Mouse (Mus musculus) spleen, embryonic (tissue): ENCODE measurements around the gene 2310033P09Rik.
"Not testable (repeated sequence)": the region's sequence is repeated elsewhere in the genome, so short reads cannot be mapped to it uniquely, and the experiment has no call there.

Experiments
- CTCF ChIA-PET: fragments of 350-600 bp; sonication (Branson Sonifier 250); formaldehyde crosslinking; loops from one replicate; lab custom pipeline; 2022; lab: Charles Lee

Gene 2310033P09Rik

GRCm38 (mm10) chr11:59196230-59196629, 11.9 kb upstream of the 2310033P09Rik start:
- CTCF ChIA-PET: no interaction called here

- CTCF ChIA-PET: no interaction called here
These were observed 6.7 kb upstream of the 2310033P09Rik start for GRCm38 (mm10) chr11:59201216-59202002.

GRCm38 (mm10) chr11:59202081-59202995, 5.8 kb upstream of the 2310033P09Rik start, which contains the start of gene Mrpl55:
TSS of gene Mrpl55 (plus strand) at chr11:59202486.
- CTCF ChIA-PET: no interaction called here

DNA sequence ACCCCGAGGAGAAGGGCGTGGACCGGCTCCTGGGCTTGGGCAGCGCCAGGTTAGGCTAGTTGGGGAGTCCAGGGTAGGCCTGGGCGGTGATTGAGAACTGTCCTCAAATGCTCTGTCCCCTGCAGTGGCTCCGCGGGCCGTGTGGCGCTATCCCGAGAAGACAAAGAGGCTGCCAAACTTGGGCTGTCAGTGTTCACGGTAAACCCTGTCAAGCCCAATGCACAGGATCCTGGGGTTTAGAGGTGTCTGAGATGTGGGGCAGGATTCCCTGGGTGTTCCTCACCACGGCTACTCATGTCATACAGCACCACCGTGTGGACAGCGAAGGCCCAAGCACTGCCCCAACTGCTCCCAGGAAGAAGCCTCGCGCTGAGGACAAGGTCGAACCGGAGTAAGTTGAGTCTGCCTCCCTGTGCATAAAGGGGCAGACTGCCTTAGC, 901 bp downstream of the 2310033P09Rik start:
- CTCF ChIA-PET: interaction anchor here (1.6 kb wide), 1 partner anchor 15 kb away, joined by 5 read pairs; no protein-coding TSS in a partner anchor

DNA sequence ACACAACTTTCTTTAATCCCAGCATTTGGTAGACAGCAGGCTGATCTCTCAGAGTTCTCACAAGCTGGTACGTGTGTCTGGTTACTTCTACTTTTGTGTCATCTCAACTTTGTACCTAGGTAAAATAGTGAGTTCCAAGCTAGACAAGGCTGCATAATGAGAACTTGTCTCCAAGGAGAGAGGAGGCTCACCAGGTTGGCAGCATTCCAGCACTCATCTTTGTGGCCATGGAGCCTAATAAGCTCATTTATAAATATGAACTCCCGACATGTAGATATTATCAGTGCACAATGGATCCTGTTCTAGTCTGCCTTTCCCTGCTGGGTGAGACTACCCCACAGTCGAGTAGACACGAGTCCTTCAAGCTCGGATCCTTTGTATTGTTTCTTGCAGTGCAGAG, 1.5 kb downstream of the 2310033P09Rik start:
- CTCF ChIA-PET: interaction anchor here (0.8 to 1.6 kb wide), 2 partner anchors 10 to 15 kb away, joined by 3 to 5 read pairs; no protein-coding TSS in a partner anchor

GRCm38 (mm10) chr11:59210020-59210419, 1.9 kb downstream of the 2310033P09Rik start:
- CTCF ChIA-PET: interaction anchor here (0.8 to 1.6 kb wide), 2 partner anchors 9 to 14 kb away, joined by 3 to 5 read pairs; no protein-coding TSS in a partner anchor

DNA sequence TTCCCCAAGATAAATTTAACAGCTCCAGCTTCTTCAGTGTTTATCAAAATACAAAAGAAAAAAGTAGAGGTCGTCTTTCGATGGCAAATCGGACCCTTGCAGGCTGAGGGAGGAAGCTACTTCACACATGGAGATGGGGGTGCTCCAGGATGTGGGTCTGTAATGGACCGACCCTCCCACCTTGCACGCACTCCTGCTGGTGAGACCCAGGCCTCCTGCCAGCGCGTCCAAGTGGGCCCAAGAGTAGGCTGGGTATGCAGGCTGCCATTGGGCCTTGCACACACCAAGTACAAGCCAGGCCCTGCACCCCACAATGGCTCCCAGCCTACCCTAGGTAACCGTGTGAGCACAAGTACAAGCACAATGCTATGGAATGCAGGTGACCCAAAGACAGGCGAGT, 3.4 kb downstream of the 2310033P09Rik start:
- CTCF ChIA-PET: not testable (repeated sequence)

- CTCF ChIA-PET: not testable (repeated sequence)
These were observed 4.2 kb downstream of the 2310033P09Rik start for GRCm38 (mm10) chr11:59212320-59212719.

DNA sequence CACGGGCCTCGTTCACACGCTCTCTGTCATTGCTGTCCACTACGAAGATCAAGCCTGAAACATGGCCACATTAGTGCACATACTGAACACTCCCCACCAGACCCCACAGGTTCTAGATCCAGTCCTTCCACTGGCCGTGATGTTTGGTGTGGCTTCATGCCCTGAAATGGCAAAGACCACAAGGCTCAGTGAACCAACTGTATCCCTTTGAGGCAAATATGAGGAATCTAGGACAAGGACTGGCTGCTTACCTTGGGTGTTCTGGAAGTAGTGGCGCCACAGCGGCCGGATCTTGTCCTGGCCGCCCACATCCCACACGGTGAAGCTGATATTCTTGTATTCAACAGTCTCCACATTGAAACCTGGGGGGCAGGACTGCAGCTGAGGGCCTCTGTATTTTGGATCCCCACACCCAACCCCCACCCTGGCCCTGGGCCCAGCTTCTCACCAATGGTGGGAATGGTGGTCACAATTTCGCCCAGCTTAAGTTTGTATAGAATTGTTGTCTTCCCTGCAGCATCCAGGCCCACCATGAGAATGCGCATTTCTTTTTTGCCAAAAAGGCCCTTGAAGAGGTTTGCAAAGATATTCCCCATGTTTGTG, 4.9 kb downstream of the 2310033P09Rik start:
- CTCF ChIA-PET: no interaction called here

DNA sequence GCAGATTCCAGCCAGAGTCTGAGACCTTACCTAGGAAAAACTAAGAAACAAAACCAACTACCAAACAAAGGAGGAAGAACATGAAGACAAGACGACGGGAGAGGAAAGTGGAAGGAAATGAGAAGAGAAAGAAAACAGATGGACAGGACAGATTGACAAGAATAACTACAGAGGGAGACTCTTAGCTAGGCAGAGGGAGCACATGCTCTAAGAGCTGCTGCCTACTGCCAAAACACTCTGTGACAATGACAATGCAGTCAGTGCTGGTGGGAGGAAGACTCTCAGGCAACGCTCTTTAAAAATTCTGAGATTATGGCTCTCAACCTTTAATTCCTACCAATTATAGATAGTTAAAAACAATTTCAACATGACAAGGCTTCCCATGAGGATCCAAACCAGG, 8.8 kb downstream of the 2310033P09Rik start:
- CTCF ChIA-PET: interaction anchor here (1.8 kb wide), 1 partner anchor 52 kb away, joined by 4 read pairs; no protein-coding TSS in a partner anchor

GRCm38 (mm10) chr11:59218389-59218998, 10.4 kb downstream of the 2310033P09Rik start:
- CTCF ChIA-PET: interaction anchor here (1.4 kb wide), 1 partner anchor 9 kb away, joined by 3 read pairs; no protein-coding TSS in a partner anchor

GRCm38 (mm10) chr11:59219064-59219463, 10.9 kb downstream of the 2310033P09Rik start:
- CTCF ChIA-PET: interaction anchor here (0.6 to 1.4 kb wide), 2 partner anchors 9 to 1420 kb away, joined by 3 to 4 read pairs; no protein-coding TSS in a partner anchor

DNA sequence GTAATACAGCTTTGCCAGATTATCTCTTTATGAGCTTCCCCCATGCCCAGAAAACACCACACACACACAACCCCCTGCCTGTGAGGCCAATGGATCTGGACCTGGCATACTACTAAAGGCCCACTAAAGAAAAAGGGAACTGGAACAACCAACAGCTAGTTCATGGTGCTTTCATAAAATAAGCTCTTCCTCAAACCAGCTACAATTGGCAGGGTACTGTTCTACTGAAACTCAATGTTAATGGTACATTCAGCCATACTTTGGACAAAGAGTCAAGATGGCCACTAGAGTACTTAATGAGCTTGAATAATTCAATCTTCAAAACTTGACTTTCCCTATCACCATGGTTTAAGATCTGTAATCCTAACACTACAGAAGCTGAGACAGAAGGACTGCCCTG, 13.5 kb downstream of the 2310033P09Rik start:
- CTCF ChIA-PET: interaction anchor here (0.6 kb wide), 1 partner anchor 169 kb away, joined by 3 read pairs; no protein-coding TSS in a partner anchor

GRCm38 (mm10) chr11:59222306-59222705, 14.2 kb downstream of the 2310033P09Rik start:
- CTCF ChIA-PET: interaction anchor here (0.6 kb wide), 1 partner anchor 169 kb away, joined by 3 read pairs; no protein-coding TSS in a partner anchor

DNA sequence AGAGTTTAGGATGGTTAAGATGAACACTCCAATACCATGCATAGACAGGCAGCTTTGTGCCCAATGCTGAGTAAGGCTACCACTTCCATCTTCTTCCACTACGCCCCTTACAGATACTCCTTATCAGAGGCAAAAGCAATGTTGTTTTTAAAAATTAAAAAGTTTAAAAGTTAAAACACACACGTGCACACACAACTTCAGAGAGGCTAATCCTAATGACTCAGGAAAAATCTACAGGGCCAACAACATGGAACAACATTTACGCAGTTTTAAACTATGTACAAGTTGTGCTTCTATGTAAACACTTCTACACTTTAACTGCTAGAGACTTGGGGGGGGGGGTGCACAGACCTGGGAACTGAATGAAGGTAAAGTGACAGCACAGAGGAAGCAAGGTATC, 15.9 kb downstream of the 2310033P09Rik start:
- CTCF ChIA-PET: interaction anchor here (1.3 kb wide), 1 partner anchor 14 kb away, joined by 5 read pairs; no protein-coding TSS in a partner anchor

DNA sequence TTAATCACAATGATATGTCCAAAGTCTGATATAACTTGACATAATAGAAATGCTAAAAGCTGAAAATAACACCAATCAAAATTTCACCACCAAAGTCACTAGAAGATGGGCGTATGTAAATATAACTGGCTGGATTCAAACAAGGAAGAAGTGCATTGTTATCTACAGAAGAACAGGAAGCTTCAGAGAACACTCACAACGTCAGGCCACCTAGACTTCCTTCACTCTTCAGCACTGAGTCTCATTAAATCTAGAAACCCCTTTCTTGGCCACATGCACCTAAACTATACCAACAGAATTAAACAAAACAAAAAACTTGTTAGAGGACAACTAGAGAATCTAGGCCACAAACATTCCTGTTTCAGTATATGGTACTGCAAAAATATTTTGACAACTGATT, 16.3 kb downstream of the 2310033P09Rik start:
- CTCF ChIA-PET: interaction anchor here (1.3 kb wide), 1 partner anchor 15 kb away, joined by 5 read pairs; no protein-coding TSS in a partner anchor

- CTCF ChIA-PET: no interaction called here
These were observed 17.0 kb downstream of the 2310033P09Rik start for GRCm38 (mm10) chr11:59225167-59225566.

DNA sequence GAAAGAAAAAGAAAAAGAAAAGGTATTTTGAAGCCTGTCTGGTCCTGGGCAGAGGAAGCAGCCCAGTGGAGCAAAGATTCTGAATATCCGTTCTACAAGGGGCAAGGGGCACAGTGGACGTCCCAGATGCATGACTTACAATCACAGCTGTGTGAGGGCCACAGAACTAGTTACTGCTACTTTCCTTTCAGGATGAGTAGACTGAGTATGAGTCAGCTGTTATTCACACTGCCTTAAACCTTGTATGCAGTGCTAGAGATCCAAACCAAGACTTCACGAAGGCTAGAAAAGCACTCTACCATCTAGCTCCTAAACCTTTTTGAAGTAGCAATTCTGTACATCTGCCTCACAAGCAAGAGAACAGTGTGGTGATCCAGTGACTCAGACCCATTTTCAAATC, 18.1 kb downstream of the 2310033P09Rik start:
- CTCF ChIA-PET: no interaction called here

GRCm38 (mm10) chr11:59226787-59227603, 18.9 kb downstream of the 2310033P09Rik start:
- CTCF ChIA-PET: no interaction called here
